In the genomic region with DNA sequence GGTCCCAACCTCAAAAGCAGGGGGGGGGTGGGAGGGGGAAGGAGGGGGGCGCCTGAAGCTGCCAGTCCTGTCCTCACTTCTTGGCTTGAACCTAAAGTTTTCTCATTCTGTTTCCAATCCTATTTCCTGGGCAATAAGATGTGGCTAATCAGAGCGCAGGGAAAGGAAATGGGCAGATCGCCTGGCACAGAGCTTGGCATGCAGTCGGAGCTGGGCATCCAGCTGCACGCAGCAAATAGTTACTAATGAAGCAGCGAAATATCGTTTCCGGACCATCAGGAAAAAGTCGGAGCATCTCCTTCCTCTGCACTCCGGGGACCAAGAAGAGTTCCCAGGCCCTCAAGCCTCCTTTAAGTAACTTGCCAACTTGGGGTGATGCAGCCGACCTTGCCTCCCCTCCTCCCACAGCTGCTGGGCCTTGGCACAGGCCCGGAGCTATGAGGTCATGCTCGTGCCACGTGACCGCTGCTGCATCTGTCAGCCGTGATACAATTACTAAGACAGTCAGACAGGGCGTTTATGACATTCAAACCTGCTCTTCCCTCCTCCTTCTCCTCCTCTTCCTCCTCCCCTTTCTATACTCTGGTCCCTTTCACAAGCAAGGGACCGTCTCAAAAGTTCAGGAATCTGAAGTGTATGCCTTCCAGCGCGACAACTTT, we compare ENCODE assay signal across 8 mouse cellular contexts. TPM values are rescaled to one million over a fixed set of nuclear protein-coding genes. Genes with fewer than 3 reads are reported as not detected.
DNase-seq lines count a peak whose midpoint lies in the region; ATAC-seq and TF ChIP-seq lines count a peak whose summit lies in the region.

No protein-coding gene starts in this region.

- peak overlapping the region; percentile 1; the same call in 1 of the 2 replicates for H3K9ac ChIP-seq in MEL (ENCODE audit: control insufficient read depth, low read depth, low read length, poor library complexity, severe bottlenecking)
- H3K9ac ChIP-seq in hindbrain, embryonic 11.5 days (ENCODE audit: low read depth, low read length) = no peak overlapping the region
- peak overlapping the region; percentile 36 for H3K9ac ChIP-seq in lung, embryonic 14.5 days

- WGBS in cerebellum, adult 2 months = 1% methylated on average over 20 of the region's 20 CpGs
- 5% methylated on average over 20 of the region's 20 CpGs for WGBS in hindbrain, embryonic 11.5 days
- WGBS in lung, embryonic 14.5 days = 3% methylated on average over 20 of the region's 20 CpGs
- under 1% methylated on average over 20 of the region's 20 CpGs for WGBS in olfactory bulb, adult 2 months

- H3K36me3 ChIP-seq in MEL (ENCODE audit: control insufficient read depth in 1 of 2, insufficient read depth in 2 of 2, low read length in 2 of 2) = peaks cover 0 to 4% of the 10 kb centered on the region in 2 experiments; a peak in 1 of 4 replicates
- H3K36me3 ChIP-seq in hindbrain, embryonic 11.5 days (ENCODE audit: control insufficient read depth, insufficient read depth, low read length) = no peaks in the 10 kb centered on the region
- no peaks in the 10 kb centered on the region for H3K36me3 ChIP-seq in lung, embryonic 14.5 days (ENCODE audit: insufficient read depth)

- no peak for TF ChIP-seq EP300 in MEL (IDR thresholded peaks at IDR 0.05; ENCODE audit: low read depth in 1 of 2, low read length in 2 of 2)

- peaks cover 0 to 3% of the 10 kb centered on the region in 2 experiments; a peak in 2 of 4 replicates for H3K27me3 ChIP-seq in MEL (ENCODE audit: control insufficient read depth in 1 of 2, insufficient read depth in 2 of 2, low read length in 2 of 2)
- no peaks in the 10 kb centered on the region for H3K27me3 ChIP-seq in cerebellum, adult 2 months (ENCODE audit: control insufficient read depth, insufficient read depth, low read length)
- no peaks in the 10 kb centered on the region for H3K27me3 ChIP-seq in hindbrain, embryonic 11.5 days (ENCODE audit: control insufficient read depth, insufficient read depth, low read length)
- no peaks in the 10 kb centered on the region for H3K27me3 ChIP-seq in lung, embryonic 14.5 days (ENCODE audit: insufficient read depth, low read length)

- no peak for TF ChIP-seq POLR2A in MEL (IDR thresholded peaks at IDR 0.05; ENCODE audit: control insufficient read depth in 1 of 2, insufficient read depth in 1 of 2, low read depth in 1 of 2, low read length in 2 of 2, poor library complexity in 1 of 2)
- no peak for TF ChIP-seq POLR2A in cerebellum, adult 2 months (IDR thresholded peaks at IDR 0.05; ENCODE audit: borderline replicate concordance, insufficient read depth, low read length)
- no peak for TF ChIP-seq POLR2A in olfactory bulb, adult 2 months (IDR thresholded peaks at IDR 0.05; ENCODE audit: insufficient read depth, low read depth, low read length)

- peak overlapping the region; percentile 25 for H3K4me2 ChIP-seq in hindbrain, embryonic 11.5 days (replicated peaks; ENCODE audit: low read depth, low read length)
- peak overlapping the region; percentile 67 for H3K4me2 ChIP-seq in lung, embryonic 14.5 days

- no peak for TF ChIP-seq CTCF in MEL (IDR thresholded peaks at IDR 0.05 in 2 of 3, conservative IDR thresholded peaks at IDR 0.05 in 1 of 3; ENCODE audit: control insufficient read depth in 1 of 3, insufficient read depth in 1 of 3, low read depth in 2 of 3, low read length in 3 of 3, poor library complexity in 1 of 3, severe bottlenecking in 1 of 3)
- no peak for TF ChIP-seq CTCF in cerebellum, adult 2 months (IDR thresholded peaks at IDR 0.05; ENCODE audit: borderline replicate concordance, insufficient read depth, low read depth, low read length)
- TF ChIP-seq CTCF in lung, embryonic 14.5 days (IDR thresholded peaks at IDR 0.05; ENCODE audit: low read depth) = no peak
- no peak for TF ChIP-seq CTCF in olfactory bulb, adult 2 months (IDR thresholded peaks at IDR 0.05; ENCODE audit: insufficient read depth, low read depth, low read length)

- H3K79me2 ChIP-seq in MEL (ENCODE audit: control insufficient read depth, insufficient read depth, low read length, poor library complexity) = no peaks in the 10 kb centered on the region

- H3K4me3 ChIP-seq in MEL (ENCODE audit: control insufficient read depth in 1 of 2, insufficient read depth in 1 of 2, low read depth in 2 of 2, low read length in 2 of 2) = peak overlapping the region; percentile 9 to 38; a peak in 3 of 4 replicates
- peak overlapping the region; percentile 37 for H3K4me3 ChIP-seq in cerebellum, adult 2 months (replicated peaks; ENCODE audit: insufficient read depth, low read depth, low read length)
- H3K4me3 ChIP-seq in hindbrain, embryonic 11.5 days (ENCODE audit: low read depth, low read length) = peak overlapping the region; percentile 24
- H3K4me3 ChIP-seq in lung, embryonic 14.5 days (ENCODE audit: low read depth, low read length) = peak overlapping the region; percentile 35
- H3K4me3 ChIP-seq in olfactory bulb, adult 2 months (ENCODE audit: insufficient read depth, low read depth, low read length) = peak overlapping the region; percentile 61

- no peaks in the 10 kb centered on the region for H3K9me3 ChIP-seq in MEL (replicated peaks; ENCODE audit: insufficient read depth, low read length)
- H3K9me3 ChIP-seq in hindbrain, embryonic 11.5 days (ENCODE audit: control insufficient read depth, low read length) = no peaks in the 10 kb centered on the region
- H3K9me3 ChIP-seq in lung, embryonic 14.5 days (ENCODE audit: low read depth, low read length) = no peaks in the 10 kb centered on the region

- ATAC-seq in hindbrain, embryonic 11.5 days (ENCODE audit: low FRiP score) = peak; percentile 89
- peak; percentile 89 for ATAC-seq in lung, embryonic 14.5 days (ENCODE audit: insufficient read depth)

- no peak overlapping the region for H3K27ac ChIP-seq in MEL (ENCODE audit: control insufficient read depth, low read depth, low read length)
- peak overlapping the region; percentile 7; the same call in 1 of the 2 replicates for H3K27ac ChIP-seq in cerebellum, adult 2 months (ENCODE audit: insufficient read depth, low read length)
- H3K27ac ChIP-seq in hindbrain, embryonic 11.5 days (ENCODE audit: low read depth, low read length) = no peak overlapping the region
- H3K27ac ChIP-seq in lung, embryonic 14.5 days (ENCODE audit: low read depth) = peak overlapping the region; percentile 60; the same call in 1 of the 2 replicates
- H3K27ac ChIP-seq in olfactory bulb, adult 2 months (ENCODE audit: insufficient read depth, low read depth, low read length) = peak overlapping the region; percentile 55

- peak; percentile 82 for DNase-seq in MEL (ENCODE audit: low read depth, low spot score)
- peak; percentile 51 to 53 for DNase-seq in cerebellum, adult 2 months
- peak; percentile 58 to 65 for DNase-seq in frontal cortex, postnatal 10 days (ENCODE audit: low spot score in 2 of 2)
- DNase-seq in hindbrain, embryonic 11.5 days (ENCODE audit: low spot score) = peak; percentile 80
- peak; percentile 61 for DNase-seq in layer of hippocampus, adult 9-10 months (ENCODE audit: low spot score)
- DNase-seq in lung, embryonic 14.5 days = peak; percentile 88
- peak; percentile 69 for DNase-seq in thymus, postnatal 14 days

- H3K4me1 ChIP-seq in MEL (ENCODE audit: control insufficient read depth in 1 of 2, insufficient read depth in 2 of 2, low read length in 2 of 2) = 0 out of 4 replicates have a peak, but pooled peaks cover 0 to 3% of the 10 kb centered on the region in 2 experiments
- H3K4me1 ChIP-seq in cerebellum, adult 2 months (ENCODE audit: control insufficient read depth, insufficient read depth, low read length) = no peaks in the 10 kb centered on the region
- H3K4me1 ChIP-seq in hindbrain, embryonic 11.5 days (replicated peaks; ENCODE audit: control insufficient read depth, insufficient read depth, low read length) = no peaks in the 10 kb centered on the region
- H3K4me1 ChIP-seq in lung, embryonic 14.5 days (ENCODE audit: insufficient read depth) = no peaks in the 10 kb centered on the region
- peaks cover 18% of the 10 kb centered on the region for H3K4me1 ChIP-seq in olfactory bulb, adult 2 months (ENCODE audit: control insufficient read depth, insufficient read depth, low read length)

- no peak for TF ChIP-seq RAD21 in MEL (IDR thresholded peaks at IDR 0.05; ENCODE audit: low read depth, low read length)

TF ChIP-seq in MEL, 35 proteins besides CTCF, POLR2A, EP300 and RAD21 (continues in another document):
- TF ChIP-seq ETS1 (IDR thresholded peaks at IDR 0.05; ENCODE audit: low read depth, low read length) (peak; percentile 80), GABPA (IDR thresholded peaks at IDR 0.05; ENCODE audit: low read depth, low read length) (no peak), ZMIZ1 (IDR thresholded peaks at IDR 0.05; ENCODE audit: low read depth, low read length) (no peak), E2F4 (IDR thresholded peaks at IDR 0.05; ENCODE audit: borderline replicate concordance, low read depth, low read length) (no peak)

RNA-seq across cellular contexts. Expression of a gene that starts 10.1 kb away (rescaled TPM):
- total RNA-seq in MEL (2012; rRNA removed) = not detected in 2 replicates
- not detected for polyA plus RNA-seq in MEL (2012; ENCODE audit: insufficient read depth in 1 of 2, insufficient read length in 2 of 2, low read depth in 1 of 2, low replicate concordance in 2 of 2, missing spikeins in 1 of 2)
- 0.22 TPM in 1 of 2 replicates, not detected in the other for polyA plus RNA-seq in cerebellum, adult 2 months (2012; rRNA removed)
- not detected in 2 replicates for polyA plus RNA-seq in hindbrain, embryonic 11.5 days (2014; fragmentation: Nextera tagmentation; extraction: Ambion mirVana)
- polyA plus RNA-seq in lung, embryonic 14.5 days (2014; fragmentation: Nextera tagmentation; extraction: Ambion mirVana) = not detected in 2 replicates
- not detected in 2 replicates for polyA plus RNA-seq in olfactory bulb, adult 2 months (2012; ENCODE audit: insufficient read depth, insufficient read length, low replicate concordance, missing spikeins)

RNA-seq across cellular contexts. Expression of a gene that starts 20.5 kb away (rescaled TPM):
- total RNA-seq in MEL (2012; rRNA removed) = not detected in 2 replicates
- polyA plus RNA-seq in MEL (2012; ENCODE audit: insufficient read depth in 1 of 2, insufficient read length in 2 of 2, low read depth in 1 of 2, low replicate concordance in 2 of 2, missing spikeins in 1 of 2) = not detected
- not detected in 2 replicates for polyA plus RNA-seq in cerebellum, adult 2 months (2012; rRNA removed)
- polyA plus RNA-seq in hindbrain, embryonic 11.5 days (2014; fragmentation: Nextera tagmentation; extraction: Ambion mirVana) = not detected in 2 replicates
- polyA plus RNA-seq in lung, embryonic 14.5 days (2014; fragmentation: Nextera tagmentation; extraction: Ambion mirVana) = not detected in 2 replicates
- polyA plus RNA-seq in olfactory bulb, adult 2 months (2012; ENCODE audit: insufficient read depth, insufficient read length, low replicate concordance, missing spikeins) = not detected in 2 replicates

RNA-seq across cellular contexts. Expression of a gene that starts 25.3 kb away (rescaled TPM):
- 3.1 and 3.7 TPM in 2 replicates for total RNA-seq in MEL (2012; rRNA removed)
- polyA plus RNA-seq in MEL (2012; ENCODE audit: insufficient read depth in 1 of 2, insufficient read length in 2 of 2, low read depth in 1 of 2, low replicate concordance in 2 of 2, missing spikeins in 1 of 2) = 10 to 100 TPM in 1 of 2 experiments, 1 to 10 TPM in 1; 9.4 to 34.9 TPM
- 42.5 and 47.1 TPM in 2 replicates for polyA plus RNA-seq in cerebellum, adult 2 months (2012; rRNA removed)
- 10.7 and 13.1 TPM in 2 replicates for polyA plus RNA-seq in hindbrain, embryonic 11.5 days (2014; fragmentation: Nextera tagmentation; extraction: Ambion mirVana)
- polyA plus RNA-seq in lung, embryonic 14.5 days (2014; fragmentation: Nextera tagmentation; extraction: Ambion mirVana) = 17.6 and 19.4 TPM in 2 replicates
- polyA plus RNA-seq in olfactory bulb, adult 2 months (2012; ENCODE audit: insufficient read depth, insufficient read length, low replicate concordance, missing spikeins) = not detected in 2 replicates

Comparison
In these comparisons a context has a peak if more than half of its experiments do, and no peak if none do; other contexts are left out.
1. H3K27ac ChIP-seq: peak in cerebellum, adult 2 months (single experiment), lung, embryonic 14.5 days (single experiment) and olfactory bulb, adult 2 months (single experiment); none in MEL (single experiment) and hindbrain, embryonic 11.5 days (single experiment).
2. RNA of a gene that starts 25.3 kb away (polyA plus RNA-seq): 42.5 to 47.1 TPM in cerebellum, adult 2 months, 9.4 to 34.9 TPM in MEL, 17.6 to 19.4 TPM in lung, embryonic 14.5 days and 10.7 to 13.1 TPM in hindbrain, embryonic 11.5 days; not detected in olfactory bulb, adult 2 months; every median in the first group is over 10 times any median in the second.
3. Peak in every context shown above with its lines, with median percentiles within 50 percentile points of each other: DNase-seq and H3K4me3 ChIP-seq.